Mouse (Mus musculus) stomach, postnatal 0 days (tissue): Measurements from ENCODE around the gene Rnf25.

ENCODE experiments used
- CTCF ChIP-seq: IDR thresholded peaks from 2 replicates; pipeline ENCODE4 v1.5.1; 2016; ENCODE audit warnings: antibody characterized with exemption, low read depth, mild to moderate bottlenecking, moderate library complexity
- EP300 ChIP-seq: optimal IDR thresholded peaks from 2 replicates; pipeline ENCODE3; 2016; ENCODE audit warnings: antibody characterized with exemption

GRCm38 (mm10) chr1:74584616-74585398 is 16.4 kb downstream of the Rnf25 start:
- no peak for TF ChIP-seq CTCF
- TF ChIP-seq EP300 = no peak
